Mouse (Mus musculus): ENCODE measurements around the gene Insl6. TPM values are rescaled to one million over a fixed set of nuclear protein-coding genes. Genes with fewer than 3 reads are reported as not detected.

The Insl6 gene
- polyA plus RNA-seq, 1 experiment from 2014 or later = 3.0 TPM

GRCm38 (mm10) chr19:29350991-29351390 lies 25.8 kb upstream of the Insl6 start:
- DNase-seq (ENCODE audit: low spot score) (no peak), ATAC-seq (ENCODE audit: low FRiP score, low TSS enrichment) (no peak)
- H3K4me2 ChIP-seq (replicated peaks; ENCODE audit: low read depth) = no peak overlapping the region
- no peak overlapping the region for H3K4me3 ChIP-seq (ENCODE audit: low read depth, low read length)
- H3K27me3 ChIP-seq (ENCODE audit: control insufficient read depth, insufficient read depth, low read length) = no peaks in the 10 kb centered on the region
- H3K9me3 ChIP-seq (ENCODE audit: control insufficient read depth, low read length) = no peaks in the 10 kb centered on the region
- H3K27ac ChIP-seq (replicated peaks) = no peak overlapping the region
- WGBS = 44% methylated on average over 5 of the region's 5 CpGs
- H3K36me3 ChIP-seq (ENCODE audit: control insufficient read depth, insufficient read depth, low read length) = peaks cover 5% of the 10 kb centered on the region; the same call in 1 of the 2 replicates
- H3K4me1 ChIP-seq (replicated peaks; ENCODE audit: control insufficient read depth, insufficient read depth) = no peaks in the 10 kb centered on the region
- TF ChIP-seq EP300 (optimal IDR thresholded peaks at IDR 0.05) (no peak), CTCF (IDR thresholded peaks at IDR 0.05; ENCODE audit: low read depth) (no peak)
- H3K9ac ChIP-seq (ENCODE audit: low read length) = no peak overlapping the region

GRCm38 (mm10) chr19:29345636-29346035 lies 20.5 kb upstream of the Insl6 start:
- Histone ChIP-seq H3K9ac (ENCODE audit: low read length) (no peak overlapping the region), H3K4me3 (ENCODE audit: low read depth, low read length) (no peak overlapping the region), H3K4me2 (replicated peaks; ENCODE audit: low read depth) (no peak overlapping the region), H3K36me3 (ENCODE audit: control insufficient read depth, insufficient read depth, low read length) (peaks cover 5% of the 10 kb centered on the region; the same call in 1 of the 2 replicates), H3K9me3 (ENCODE audit: control insufficient read depth, low read length) (no peaks in the 10 kb centered on the region), H3K4me1 (replicated peaks; ENCODE audit: control insufficient read depth, insufficient read depth) (no peaks in the 10 kb centered on the region), H3K27me3 (ENCODE audit: control insufficient read depth, insufficient read depth, low read length) (no peaks in the 10 kb centered on the region), H3K27ac (replicated peaks) (no peak overlapping the region)
- TF ChIP-seq CTCF (IDR thresholded peaks at IDR 0.05; ENCODE audit: low read depth) (no peak), EP300 (optimal IDR thresholded peaks at IDR 0.05) (no peak)
- DNase-seq (ENCODE audit: low spot score) (no peak), ATAC-seq (ENCODE audit: low FRiP score, low TSS enrichment) (no peak)
- 73% methylated on average over 6 of the region's 6 CpGs for WGBS

- H3K4me2 ChIP-seq (replicated peaks; ENCODE audit: low read depth) = no peak overlapping the region
- H3K36me3 ChIP-seq (ENCODE audit: control insufficient read depth, insufficient read depth, low read length) = peaks cover 2% of the 10 kb centered on the region; the same call in 1 of the 2 replicates
- no peaks in the 10 kb centered on the region for H3K9me3 ChIP-seq (ENCODE audit: control insufficient read depth, low read length)
- no peaks in the 10 kb centered on the region for H3K4me1 ChIP-seq (replicated peaks; ENCODE audit: control insufficient read depth, insufficient read depth)
- no peak for DNase-seq (ENCODE audit: low spot score)
- ATAC-seq (ENCODE audit: low FRiP score, low TSS enrichment) = no peak
- H3K27ac ChIP-seq (replicated peaks) = no peak overlapping the region
- H3K4me3 ChIP-seq (ENCODE audit: low read depth, low read length) = no peak overlapping the region
- TF ChIP-seq EP300 (optimal IDR thresholded peaks at IDR 0.05) (no peak), CTCF (IDR thresholded peaks at IDR 0.05; ENCODE audit: low read depth) (no peak)
- H3K9ac ChIP-seq (ENCODE audit: low read length) = no peak overlapping the region
- H3K27me3 ChIP-seq (ENCODE audit: control insufficient read depth, insufficient read depth, low read length) = no peaks in the 10 kb centered on the region
These were observed 19.7 kb upstream of the Insl6 start for GRCm38 (mm10) chr19:29344868-29345267.

GRCm38 (mm10) chr19:29342281-29342680 lies 17.1 kb upstream of the Insl6 start:
- DNase-seq (ENCODE audit: low spot score) (no peak), ATAC-seq (ENCODE audit: low FRiP score, low TSS enrichment) (no peak)
- WGBS = 81% methylated on average over 6 of the region's 6 CpGs
- no peaks in the 10 kb centered on the region for H3K36me3 ChIP-seq (ENCODE audit: control insufficient read depth, insufficient read depth, low read length)
- no peak overlapping the region for H3K27ac ChIP-seq (replicated peaks)
- no peaks in the 10 kb centered on the region for H3K4me1 ChIP-seq (replicated peaks; ENCODE audit: control insufficient read depth, insufficient read depth)
- H3K4me3 ChIP-seq (ENCODE audit: low read depth, low read length) = no peak overlapping the region
- no peak overlapping the region for H3K9ac ChIP-seq (ENCODE audit: low read length)
- TF ChIP-seq CTCF (IDR thresholded peaks at IDR 0.05; ENCODE audit: low read depth) = no peak
- no peak for TF ChIP-seq EP300 (optimal IDR thresholded peaks at IDR 0.05)
- H3K9me3 ChIP-seq (ENCODE audit: control insufficient read depth, low read length) = no peaks in the 10 kb centered on the region
- H3K27me3 ChIP-seq (ENCODE audit: control insufficient read depth, insufficient read depth, low read length) = no peaks in the 10 kb centered on the region
- H3K4me2 ChIP-seq (replicated peaks; ENCODE audit: low read depth) = no peak overlapping the region

GRCm38 (mm10) chr19:29341029-29341428 lies 15.9 kb upstream of the Insl6 start:
- no peak overlapping the region for H3K4me2 ChIP-seq (replicated peaks; ENCODE audit: low read depth)
- DNase-seq (ENCODE audit: low spot score) (no peak), ATAC-seq (ENCODE audit: low FRiP score, low TSS enrichment) (no peak)
- H3K36me3 ChIP-seq (ENCODE audit: control insufficient read depth, insufficient read depth, low read length) = no peaks in the 10 kb centered on the region
- H3K4me3 ChIP-seq (ENCODE audit: low read depth, low read length) = no peak overlapping the region
- H3K27me3 ChIP-seq (ENCODE audit: control insufficient read depth, insufficient read depth, low read length) = no peaks in the 10 kb centered on the region
- 79% methylated on average over 4 of the region's 4 CpGs for WGBS
- no peak overlapping the region for H3K9ac ChIP-seq (ENCODE audit: low read length)
- TF ChIP-seq EP300 (optimal IDR thresholded peaks at IDR 0.05) = no peak
- no peak for TF ChIP-seq CTCF (IDR thresholded peaks at IDR 0.05; ENCODE audit: low read depth)
- no peak overlapping the region for H3K27ac ChIP-seq (replicated peaks)
- H3K4me1 ChIP-seq (replicated peaks; ENCODE audit: control insufficient read depth, insufficient read depth) = no peaks in the 10 kb centered on the region
- no peaks in the 10 kb centered on the region for H3K9me3 ChIP-seq (ENCODE audit: control insufficient read depth, low read length)

- no peaks in the 10 kb centered on the region for H3K27me3 ChIP-seq (ENCODE audit: control insufficient read depth, insufficient read depth, low read length)
- H3K27ac ChIP-seq (replicated peaks) = no peak overlapping the region
- DNase-seq (ENCODE audit: low spot score) = no peak
- ATAC-seq (ENCODE audit: low FRiP score, low TSS enrichment) = no peak
- H3K9ac ChIP-seq (ENCODE audit: low read length) = no peak overlapping the region
- H3K9me3 ChIP-seq (ENCODE audit: control insufficient read depth, low read length) = no peaks in the 10 kb centered on the region
- H3K36me3 ChIP-seq (ENCODE audit: control insufficient read depth, insufficient read depth, low read length) = no peaks in the 10 kb centered on the region
- H3K4me2 ChIP-seq (replicated peaks; ENCODE audit: low read depth) = no peak overlapping the region
- 87% methylated on average over 2 of the region's 2 CpGs for WGBS
- no peak for TF ChIP-seq EP300 (optimal IDR thresholded peaks at IDR 0.05)
- no peak for TF ChIP-seq CTCF (IDR thresholded peaks at IDR 0.05; ENCODE audit: low read depth)
- no peak overlapping the region for H3K4me3 ChIP-seq (ENCODE audit: low read depth, low read length)
- H3K4me1 ChIP-seq (replicated peaks; ENCODE audit: control insufficient read depth, insufficient read depth) = no peaks in the 10 kb centered on the region
These were observed 11.5 kb upstream of the Insl6 start for GRCm38 (mm10) chr19:29336624-29337023.

Measured in stomach, postnatal 0 days (tissue).